Mouse (Mus musculus): ENCODE results near the gene Fcer2a. TPM values are rescaled to one million over a fixed set of nuclear protein-coding genes. Genes with fewer than 3 reads are reported as not detected.

Gene Fcer2a
- total and polyA plus RNA-seq, 2 experiments: 0.09 to 0.51 TPM

- Histone ChIP-seq H3K36me3 (ENCODE audit: control insufficient read depth, insufficient read depth, low read length) (no peaks in the 10 kb centered on the region), H3K79me2 (ENCODE audit: control insufficient read depth, insufficient read depth, low read length) (no peaks in the 10 kb centered on the region), H3K27me3 (ENCODE audit: control insufficient read depth, insufficient read depth, low read length) (no peaks in the 10 kb centered on the region; the same call in 1 of the 2 replicates), H3K4me3 (ENCODE audit: insufficient read depth, low read depth, low read length) (no peak overlapping the region), H3K9ac (ENCODE audit: low read depth, low read length) (no peak overlapping the region), H3K27ac (replicated peaks; ENCODE audit: insufficient read depth, low read depth, low read length) (no peak overlapping the region), H3K4me1 (ENCODE audit: control insufficient read depth, insufficient read depth, low read length) (no peaks in the 10 kb centered on the region)
- TF ChIP-seq POLR2A (IDR thresholded peaks at IDR 0.05; ENCODE audit: extremely low read depth, insufficient read depth, low read length): no peak
- no peak for TF ChIP-seq CTCF (IDR thresholded peaks at IDR 0.05; ENCODE audit: low read depth, low read length)
- DNase-seq (ENCODE audit: extremely low read depth, low read depth, low spot score): no peak
- 69% methylated on average over 3 of the region's 3 CpGs for WGBS
These were observed 41.1 kb downstream of the Fcer2a start for GRCm38 (mm10) chr8:3652845-3653244.

DNA sequence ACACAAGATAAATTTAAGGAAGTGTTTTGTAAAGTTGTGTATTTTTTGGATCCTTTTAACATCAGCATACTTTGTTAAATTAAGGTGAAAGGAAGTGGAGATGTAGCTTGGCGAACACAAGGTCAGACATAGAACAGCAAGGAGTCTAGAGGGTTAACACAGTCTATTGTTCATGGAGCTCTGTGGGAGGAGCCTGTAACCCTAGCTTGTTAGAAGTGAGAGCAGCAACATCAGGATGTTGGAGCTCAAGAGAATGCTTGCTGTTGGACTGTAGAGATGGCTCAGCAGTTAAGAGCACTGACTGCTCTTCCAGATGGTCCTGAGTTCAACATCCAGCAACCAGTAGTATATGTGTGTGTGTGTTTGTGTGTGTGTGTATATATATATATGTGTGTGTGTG lies 45.0 kb downstream of the Fcer2a start:
- 69% methylated on average over 1 of the region's 1 CpGs for WGBS
- Histone ChIP-seq H3K79me2 (ENCODE audit: control insufficient read depth, insufficient read depth, low read length) (no peaks in the 10 kb centered on the region), H3K36me3 (ENCODE audit: control insufficient read depth, insufficient read depth, low read length) (no peaks in the 10 kb centered on the region), H3K9ac (ENCODE audit: low read depth, low read length) (no peak overlapping the region), H3K27ac (replicated peaks; ENCODE audit: insufficient read depth, low read depth, low read length) (no peak overlapping the region), H3K27me3 (ENCODE audit: control insufficient read depth, insufficient read depth, low read length) (no peaks in the 10 kb centered on the region; the same call in 1 of the 2 replicates), H3K4me3 (ENCODE audit: insufficient read depth, low read depth, low read length) (no peak overlapping the region), H3K4me1 (ENCODE audit: control insufficient read depth, insufficient read depth, low read length) (no peaks in the 10 kb centered on the region)
- no peak for TF ChIP-seq CTCF (IDR thresholded peaks at IDR 0.05; ENCODE audit: low read depth, low read length)
- no peak for TF ChIP-seq POLR2A (IDR thresholded peaks at IDR 0.05; ENCODE audit: extremely low read depth, insufficient read depth, low read length)
- DNase-seq (ENCODE audit: extremely low read depth, low read depth, low spot score): no peak

- Histone ChIP-seq H3K36me3 (ENCODE audit: control insufficient read depth, insufficient read depth, low read length) (no peaks in the 10 kb centered on the region), H3K4me3 (ENCODE audit: insufficient read depth, low read depth, low read length) (no peak overlapping the region), H3K9ac (ENCODE audit: low read depth, low read length) (no peak overlapping the region), H3K27me3 (ENCODE audit: control insufficient read depth, insufficient read depth, low read length) (no peaks in the 10 kb centered on the region; the same call in 1 of the 2 replicates), H3K27ac (replicated peaks; ENCODE audit: insufficient read depth, low read depth, low read length) (no peak overlapping the region), H3K79me2 (ENCODE audit: control insufficient read depth, insufficient read depth, low read length) (no peaks in the 10 kb centered on the region), H3K4me1 (ENCODE audit: control insufficient read depth, insufficient read depth, low read length) (no peaks in the 10 kb centered on the region)
- 56% methylated on average over 2 of the region's 2 CpGs for WGBS
- DNase-seq (ENCODE audit: extremely low read depth, low read depth, low spot score): peak; percentile 26
- TF ChIP-seq POLR2A (IDR thresholded peaks at IDR 0.05; ENCODE audit: extremely low read depth, insufficient read depth, low read length) (no peak), CTCF (IDR thresholded peaks at IDR 0.05; ENCODE audit: low read depth, low read length) (no peak)
These were observed 45.7 kb downstream of the Fcer2a start for GRCm38 (mm10) chr8:3648268-3648667.

DNA sequence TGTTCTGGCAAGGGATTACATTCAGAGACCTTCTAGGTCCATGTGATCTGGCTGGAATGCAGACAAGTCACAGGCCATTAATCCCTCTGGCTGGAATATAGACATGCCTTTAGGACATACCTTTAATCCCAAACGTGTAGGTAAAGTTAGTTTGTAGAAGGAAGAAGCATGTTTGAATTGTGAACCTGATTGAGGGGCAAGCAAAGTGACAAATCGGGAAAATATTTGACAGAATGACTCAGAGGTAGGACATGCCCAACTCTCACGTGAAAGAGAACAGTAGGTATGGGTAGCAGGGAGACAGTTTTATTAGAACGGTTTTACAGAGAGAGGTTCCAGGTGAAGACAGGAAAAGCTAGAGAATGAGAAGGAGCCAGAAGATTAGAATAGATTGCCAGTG lies 46.4 kb downstream of the Fcer2a start:
- no peaks in the 10 kb centered on the region for H3K4me1 ChIP-seq (ENCODE audit: control insufficient read depth, insufficient read depth, low read length)
- H3K9ac ChIP-seq (ENCODE audit: low read depth, low read length): no peak overlapping the region
- H3K36me3 ChIP-seq (ENCODE audit: control insufficient read depth, insufficient read depth, low read length): no peaks in the 10 kb centered on the region
- no peak overlapping the region for H3K4me3 ChIP-seq (ENCODE audit: insufficient read depth, low read depth, low read length)
- TF ChIP-seq POLR2A (IDR thresholded peaks at IDR 0.05; ENCODE audit: extremely low read depth, insufficient read depth, low read length) (no peak), CTCF (IDR thresholded peaks at IDR 0.05; ENCODE audit: low read depth, low read length) (no peak)
- no peaks in the 10 kb centered on the region; the same call in 1 of the 2 replicates for H3K27me3 ChIP-seq (ENCODE audit: control insufficient read depth, insufficient read depth, low read length)
- WGBS: 81% methylated on average over 4 of the region's 4 CpGs
- H3K79me2 ChIP-seq (ENCODE audit: control insufficient read depth, insufficient read depth, low read length): no peaks in the 10 kb centered on the region
- H3K27ac ChIP-seq (replicated peaks; ENCODE audit: insufficient read depth, low read depth, low read length): no peak overlapping the region
- DNase-seq (ENCODE audit: extremely low read depth, low read depth, low spot score): no peak

- H3K27me3 ChIP-seq (ENCODE audit: control insufficient read depth, insufficient read depth, low read length): no peaks in the 10 kb centered on the region; the same call in 1 of the 2 replicates
- H3K36me3 ChIP-seq (ENCODE audit: control insufficient read depth, insufficient read depth, low read length): 0 out of 2 replicates have a peak, but pooled peaks cover under 1% of the 10 kb centered on the region
- no peaks in the 10 kb centered on the region for H3K4me1 ChIP-seq (ENCODE audit: control insufficient read depth, insufficient read depth, low read length)
- no peak overlapping the region for H3K27ac ChIP-seq (replicated peaks; ENCODE audit: insufficient read depth, low read depth, low read length)
- 82% methylated on average over 6 of the region's 6 CpGs for WGBS
- no peaks in the 10 kb centered on the region for H3K79me2 ChIP-seq (ENCODE audit: control insufficient read depth, insufficient read depth, low read length)
- DNase-seq (ENCODE audit: extremely low read depth, low read depth, low spot score): peak; percentile 74
- no peak for TF ChIP-seq POLR2A (IDR thresholded peaks at IDR 0.05; ENCODE audit: extremely low read depth, insufficient read depth, low read length)
- TF ChIP-seq CTCF (IDR thresholded peaks at IDR 0.05; ENCODE audit: low read depth, low read length): no peak
- H3K9ac ChIP-seq (ENCODE audit: low read depth, low read length): no peak overlapping the region
- H3K4me3 ChIP-seq (ENCODE audit: insufficient read depth, low read depth, low read length): no peak overlapping the region
These were observed 47.0 kb downstream of the Fcer2a start for GRCm38 (mm10) chr8:3646824-3647531.

DNA sequence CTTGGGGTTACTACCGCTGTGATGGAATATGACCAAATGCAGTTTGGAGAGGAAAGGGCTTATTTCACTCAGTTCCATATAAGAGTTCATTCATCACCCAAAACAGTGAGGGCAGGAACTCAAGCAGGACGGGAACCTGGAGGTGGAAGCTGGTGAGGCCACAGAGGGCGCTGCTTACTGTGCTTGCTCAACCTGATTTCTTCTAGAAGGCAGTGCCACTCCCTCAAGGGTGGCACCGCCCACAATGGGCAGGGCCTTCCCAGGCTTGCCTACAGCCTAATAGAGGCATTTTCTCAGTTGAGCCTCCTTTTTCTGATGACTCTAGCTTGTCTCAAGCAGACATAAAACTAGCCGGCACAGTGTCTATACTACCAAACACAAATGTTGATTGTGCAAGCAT lies 48.2 kb downstream of the Fcer2a start:
- Histone ChIP-seq H3K9ac (ENCODE audit: low read depth, low read length) (no peak overlapping the region), H3K36me3 (ENCODE audit: control insufficient read depth, insufficient read depth, low read length) (peaks cover 2% of the 10 kb centered on the region; the same call in 1 of the 2 replicates), H3K4me1 (ENCODE audit: control insufficient read depth, insufficient read depth, low read length) (no peaks in the 10 kb centered on the region), H3K27me3 (ENCODE audit: control insufficient read depth, insufficient read depth, low read length) (no peaks in the 10 kb centered on the region), H3K4me3 (ENCODE audit: insufficient read depth, low read depth, low read length) (no peak overlapping the region), H3K79me2 (ENCODE audit: control insufficient read depth, insufficient read depth, low read length) (no peaks in the 10 kb centered on the region), H3K27ac (replicated peaks; ENCODE audit: insufficient read depth, low read depth, low read length) (no peak overlapping the region)
- 13% methylated on average over 5 of the region's 5 CpGs for WGBS
- TF ChIP-seq CTCF (IDR thresholded peaks at IDR 0.05; ENCODE audit: low read depth, low read length) (peak; percentile 67), POLR2A (IDR thresholded peaks at IDR 0.05; ENCODE audit: extremely low read depth, insufficient read depth, low read length) (no peak)
- peak; percentile 75 for DNase-seq (ENCODE audit: extremely low read depth, low read depth, low spot score)

Other genes with a start within 250 kb of the Fcer2a start
- 23.0 and 27.8 TPM in 2 replicates for gene Pex11g, start 226.5 kb downstream of the Fcer2a start, total RNA-seq (2014; rRNA removed)
- 51.2 and 52.4 TPM in 2 replicates for gene Pex11g, start 226.5 kb downstream of the Fcer2a start, polyA plus RNA-seq (2012; rRNA removed)
- 0.07 TPM in 1 of 2 replicates, not detected in the other for gene Tex45, start 223.3 kb downstream of the Fcer2a start, total RNA-seq (2014; rRNA removed)
- gene Tex45, start 223.3 kb downstream of the Fcer2a start, polyA plus RNA-seq (2012; rRNA removed): 0.28 TPM in 1 of 2 replicates, not detected in the other
- 2.7 and 4.4 TPM in 2 replicates for gene Zfp358, start 201.0 kb downstream of the Fcer2a start, total RNA-seq (2014; rRNA removed)
- 20.8 and 25.9 TPM in 2 replicates for gene Zfp358, start 201.0 kb downstream of the Fcer2a start, polyA plus RNA-seq (2012; rRNA removed)
- 38.1 and 44.2 TPM in 2 replicates for gene Mcoln1, start 193.7 kb downstream of the Fcer2a start, total RNA-seq (2014; rRNA removed)
- 210 and 227 TPM in 2 replicates for gene Mcoln1, start 193.7 kb downstream of the Fcer2a start, polyA plus RNA-seq (2012; rRNA removed)
- gene Pnpla6, start 178.8 kb downstream of the Fcer2a start, total RNA-seq (2014; rRNA removed): 14.4 and 15.9 TPM in 2 replicates
- 25.8 and 36.5 TPM in 2 replicates for gene Pnpla6, start 178.8 kb downstream of the Fcer2a start, polyA plus RNA-seq (2012; rRNA removed)
- gene C330021F23Rik, start 126.2 kb downstream of the Fcer2a start, total RNA-seq (2014; rRNA removed): 5.9 and 7.4 TPM in 2 replicates
- 9.0 and 10.0 TPM in 2 replicates for gene C330021F23Rik, start 126.2 kb downstream of the Fcer2a start, polyA plus RNA-seq (2012; rRNA removed)
- 4.1 and 6.5 TPM in 2 replicates for gene Camsap3, start 106.9 kb downstream of the Fcer2a start, total RNA-seq (2014; rRNA removed)
- 12.8 and 19.6 TPM in 2 replicates for gene Camsap3, start 106.9 kb downstream of the Fcer2a start, polyA plus RNA-seq (2012; rRNA removed)
- 14.9 and 15.2 TPM in 2 replicates for gene Xab2, start 72.9 kb downstream of the Fcer2a start, total RNA-seq (2014; rRNA removed)
- 21.1 and 26.8 TPM in 2 replicates for gene Xab2, start 72.9 kb downstream of the Fcer2a start, polyA plus RNA-seq (2012; rRNA removed)
- 26.1 and 28.1 TPM in 2 replicates for gene Pet100, start 72.6 kb downstream of the Fcer2a start, total RNA-seq (2014; rRNA removed)
- gene Pet100, start 72.6 kb downstream of the Fcer2a start, polyA plus RNA-seq (2012; rRNA removed): 12.2 and 12.8 TPM in 2 replicates
- gene Pcp2, start 68.6 kb downstream of the Fcer2a start, total RNA-seq (2014; rRNA removed): not detected in 2 replicates
- not detected in 2 replicates for gene Pcp2, start 68.6 kb downstream of the Fcer2a start, polyA plus RNA-seq (2012; rRNA removed)
- 33.6 and 37.5 TPM in 2 replicates for gene Stxbp2, start 63.2 kb downstream of the Fcer2a start, total RNA-seq (2014; rRNA removed)
- gene Stxbp2, start 63.2 kb downstream of the Fcer2a start, polyA plus RNA-seq (2012; rRNA removed): 54.0 and 78.2 TPM in 2 replicates
- gene Retn, start 38.4 kb downstream of the Fcer2a start, total RNA-seq (2014; rRNA removed): 0.09 and 0.54 TPM in 2 replicates
- not detected in 2 replicates for gene Retn, start 38.4 kb downstream of the Fcer2a start, polyA plus RNA-seq (2012; rRNA removed)
- 0.28 TPM in 1 of 2 replicates, not detected in the other for gene Mcemp1, start 28.4 kb downstream of the Fcer2a start, total RNA-seq (2014; rRNA removed)
- gene Mcemp1, start 28.4 kb downstream of the Fcer2a start, polyA plus RNA-seq (2012; rRNA removed): 0.11 TPM in 1 of 2 replicates, not detected in the other
- 1.9 and 2.6 TPM in 2 replicates for gene Fcor, start 21.8 kb downstream of the Fcer2a start, total RNA-seq (2014; rRNA removed)
- gene Fcor, start 21.8 kb downstream of the Fcer2a start, polyA plus RNA-seq (2012; rRNA removed): 1.1 and 5.7 TPM in 2 replicates
- gene Trappc5, start 17.9 kb downstream of the Fcer2a start, total RNA-seq (2014; rRNA removed): 15.3 and 18.3 TPM in 2 replicates
- gene Trappc5, start 17.9 kb downstream of the Fcer2a start, polyA plus RNA-seq (2012; rRNA removed): 22.5 and 25.0 TPM in 2 replicates
- gene Clec4g, start 26.5 kb upstream of the Fcer2a start, total RNA-seq (2014; rRNA removed): 100 and 133 TPM in 2 replicates
- gene Clec4g, start 26.5 kb upstream of the Fcer2a start, polyA plus RNA-seq (2012; rRNA removed): 48.9 and 57.7 TPM in 2 replicates
- gene Cd209a, start 54.8 kb upstream of the Fcer2a start, total RNA-seq (2014; rRNA removed): 0.09 and 0.40 TPM in 2 replicates
- 0.28 and 0.41 TPM in 2 replicates for gene Cd209a, start 54.8 kb upstream of the Fcer2a start, polyA plus RNA-seq (2012; rRNA removed)
- not detected in 2 replicates for gene Cd209e, start 160.1 kb upstream of the Fcer2a start, total RNA-seq (2014; rRNA removed)
- gene Cd209e, start 160.1 kb upstream of the Fcer2a start, polyA plus RNA-seq (2012; rRNA removed): not detected in 2 replicates
- not detected in 2 replicates for gene Cd209d, start 184.4 kb upstream of the Fcer2a start, total RNA-seq (2014; rRNA removed)
- not detected in 2 replicates for gene Cd209d, start 184.4 kb upstream of the Fcer2a start, polyA plus RNA-seq (2012; rRNA removed)
- gene Cd209b, start 232.7 kb upstream of the Fcer2a start, total RNA-seq (2014; rRNA removed): 0.28 TPM in 1 of 2 replicates, not detected in the other
- gene Cd209b, start 232.7 kb upstream of the Fcer2a start, polyA plus RNA-seq (2012; rRNA removed): 0.09 and 0.22 TPM in 2 replicates

All from liver, adult 2 months (tissue).